Mouse (Mus musculus) liver, postnatal 0 days (tissue): ENCODE data around the gene Bcl2l13. TPM values are rescaled to one million over a fixed set of nuclear protein-coding genes. Genes with fewer than 3 reads are reported as not detected.
"Not testable (repeated sequence)": the region's sequence is repeated elsewhere in the genome, so short reads cannot be mapped to it uniquely, and the experiment has no call there.

ENCODE experiments used
- ATAC-seq: fragments of 200-750 bp; cut with Nextera tagmentation; 2 replicates; pipeline ENCODE4 v1.8.0; 2017; ENCODE audit warnings: mild to moderate bottlenecking, moderate library complexity
- DNase-seq: peaks from one replicate; pipeline ENCODE4 v3.0.0-alpha.2; 2016
- H3K27ac ChIP-seq: fragments of 300-500 bp; sonication (generic); 2 replicates; pipeline ENCODE4 v1.5.1; 2014; ENCODE audit warnings: antibody characterized with exemption, moderate library complexity, mild to moderate bottlenecking, low read depth
- H3K27me3 ChIP-seq: fragments of 300-500 bp; sonication (generic); 2 replicates; pipeline ENCODE4 v1.6.1; 2014; ENCODE audit warnings: low read length, control low read depth, mixed read lengths; ENCODE audit not compliant: insufficient read depth
- H3K36me3 ChIP-seq: fragments of 300-500 bp; sonication (generic); replicated peaks from 2 replicates; pipeline ENCODE4 v1.6.1; 2014; ENCODE audit warnings: mild to moderate bottlenecking, control low read depth, low read length, moderate library complexity, mixed read lengths; ENCODE audit not compliant: insufficient read depth
- H3K4me1 ChIP-seq: fragments of 300-500 bp; sonication (generic); 2 replicates; pipeline ENCODE4 v1.6.1; 2014; ENCODE audit warnings: antibody characterized with exemption, mild to moderate bottlenecking, control low read depth; ENCODE audit not compliant: insufficient read depth
- H3K4me2 ChIP-seq: fragments of 300-500 bp; sonication (generic); 2 replicates; pipeline ENCODE4 v1.6.1; 2014; ENCODE audit warnings: low read depth, mild to moderate bottlenecking, low read length, moderate library complexity, mixed read lengths
- H3K4me3 ChIP-seq: fragments of 300-500 bp; sonication (generic); 2 replicates; pipeline ENCODE4 v1.5.1; 2014; ENCODE audit warnings: low read depth, low read length
- H3K9ac ChIP-seq: fragments of 300-500 bp; sonication (generic); replicated peaks from 2 replicates; pipeline ENCODE4 v1.6.1; 2014; ENCODE audit warnings: mild to moderate bottlenecking, moderate library complexity
- H3K9me3 ChIP-seq: fragments of 300-500 bp; sonication (generic); 2 replicates; pipeline ENCODE4 v1.6.1; 2016; ENCODE audit warnings: mild to moderate bottlenecking, control low read depth, low read length, mixed read lengths
- CTCF ChIP-seq: sonication (generic); IDR thresholded peaks from 2 replicates; pipeline ENCODE4 v1.5.1; 2016; ENCODE audit warnings: antibody characterized with exemption, low read depth
- EP300 ChIP-seq: IDR thresholded peaks from 2 replicates; pipeline ENCODE4 v1.6.1; 2016; ENCODE audit warnings: antibody characterized with exemption, low read depth, mild to moderate bottlenecking
- WGBS: fragments of 180-500 bp; shearing (Covaris S2); extraction: QIAGEN DNeasy Blood & Tissue Kit; methylation state at CpG from one replicate; pipeline ENCODE4 v1.1.7; 2014; ENCODE audit not compliant: insufficient replicate concordance; 5-methylcytosine and 5-hydroxymethylcytosine counted together
- polyA plus RNA-seq: library from polyadenylated mRNA; unstranded; fragments of >200 nt; fragmentation: Nextera tagmentation; extraction: Ambion mirVana; gene quantifications from 2 replicates; pipeline ENCODE4 v1.2.1, GENCODE M21; 2015

The Bcl2l13 gene
- polyA plus RNA-seq, 1 experiment from 2014 or later, result 18.4 TPM

- no peak overlapping the region for H3K4me2 ChIP-seq
- peaks cover 79% of the 10 kb centered on the region for H3K36me3 ChIP-seq
- H3K27ac ChIP-seq, result peak overlapping the region; percentile 92
- ATAC-seq, result peak; percentile 58
- H3K9me3 ChIP-seq, result no peaks in the 10 kb centered on the region
- no peak for DNase-seq
- no peak for TF ChIP-seq CTCF
- no peak for TF ChIP-seq EP300
- no peak overlapping the region for H3K4me3 ChIP-seq
- no peaks in the 10 kb centered on the region for H3K4me1 ChIP-seq
- WGBS, result 60% methylated on average over 4 of the region's 4 CpGs
- H3K27me3 ChIP-seq, result no peaks in the 10 kb centered on the region
- no peak overlapping the region for H3K9ac ChIP-seq
Measured at GRCm38 (mm10) chr6:120807738-120808081, 28.3 kb upstream of the Bcl2l13 start.

DNA sequence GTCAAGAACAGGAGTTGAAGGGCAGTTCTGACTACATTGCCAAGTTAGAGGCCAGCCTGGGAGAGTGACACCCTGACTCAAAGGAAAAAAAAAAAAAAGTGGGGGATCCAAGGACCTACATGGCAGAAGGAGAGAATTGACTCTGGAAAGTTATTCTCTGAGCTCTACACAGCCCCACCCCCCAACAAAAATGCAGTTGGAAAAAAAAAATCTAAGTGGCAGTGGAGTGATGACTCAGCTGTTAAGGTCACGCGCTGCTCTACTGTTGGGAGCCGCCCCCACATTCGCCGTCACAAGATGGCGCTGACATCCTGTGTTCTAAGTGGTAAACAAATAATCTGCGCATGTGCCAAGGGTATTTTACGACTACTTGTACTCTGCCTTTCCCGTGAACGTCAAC, 24.0 kb upstream of the Bcl2l13 start:
- H3K4me1 ChIP-seq, H3K27ac ChIP-seq, H3K4me3 ChIP-seq, DNase-seq, H3K9me3 ChIP-seq, H3K27me3 ChIP-seq, H3K4me2 ChIP-seq, H3K9ac ChIP-seq, ATAC-seq: not testable (repeated sequence)
- 90% methylated on average over 6 of the region's 10 CpGs for WGBS
- peaks cover 38% of the 10 kb centered on the region for H3K36me3 ChIP-seq

DNA sequence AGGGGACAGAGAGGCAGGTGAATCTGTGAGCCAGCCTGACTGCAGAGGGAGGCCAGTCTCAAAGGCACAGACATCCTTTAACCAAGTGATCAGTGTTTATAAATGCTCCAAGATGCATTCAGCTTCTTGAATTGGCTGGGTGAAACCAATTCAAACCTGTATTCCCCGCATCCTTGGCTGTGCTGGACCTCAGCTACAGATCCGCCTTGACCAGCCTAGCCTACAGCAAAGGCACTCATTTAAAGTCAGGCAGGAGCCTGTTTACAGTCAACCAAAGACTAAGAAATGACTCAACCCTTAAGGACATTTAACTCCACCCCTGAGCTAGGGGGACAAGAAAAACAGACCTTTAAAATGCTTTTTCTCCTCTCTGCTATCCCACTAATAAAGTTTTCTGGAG, 16.7 kb upstream of the Bcl2l13 start:
- Histone ChIP-seq H3K4me2 (peak overlapping the region; percentile 84), H3K9ac (peak overlapping the region; percentile 96; the same call in 1 of the 2 replicates), H3K27ac (peak overlapping the region; percentile 99; the same call in 1 of the 2 replicates), H3K36me3 (peaks cover 28% of the 10 kb centered on the region), H3K4me3 (peak overlapping the region; percentile 100), H3K27me3 (no peaks in the 10 kb centered on the region), H3K9me3 (no peaks in the 10 kb centered on the region), H3K4me1 (peaks cover 18% of the 10 kb centered on the region)
- DNase-seq (no peak), ATAC-seq (no peak)
- TF ChIP-seq CTCF (no peak), EP300 (no peak)
- WGBS, result 89% methylated on average over 2 of the region's 2 CpGs

GRCm38 (mm10) chr6:120820144-120820543, 15.9 kb upstream of the Bcl2l13 start:
- ATAC-seq (no peak), DNase-seq (peak; percentile 33)
- Histone ChIP-seq H3K4me3 (peak overlapping the region; percentile 100), H3K27me3 (no peaks in the 10 kb centered on the region), H3K9me3 (no peaks in the 10 kb centered on the region), H3K4me1 (peaks cover 18% of the 10 kb centered on the region), H3K27ac (peak overlapping the region; percentile 99), H3K36me3 (peaks cover 28% of the 10 kb centered on the region), H3K9ac (peak overlapping the region; percentile 96), H3K4me2 (peak overlapping the region; percentile 84)
- TF ChIP-seq CTCF (no peak), EP300 (no peak)
- 47% methylated on average over 5 of the region's 5 CpGs for WGBS

DNA sequence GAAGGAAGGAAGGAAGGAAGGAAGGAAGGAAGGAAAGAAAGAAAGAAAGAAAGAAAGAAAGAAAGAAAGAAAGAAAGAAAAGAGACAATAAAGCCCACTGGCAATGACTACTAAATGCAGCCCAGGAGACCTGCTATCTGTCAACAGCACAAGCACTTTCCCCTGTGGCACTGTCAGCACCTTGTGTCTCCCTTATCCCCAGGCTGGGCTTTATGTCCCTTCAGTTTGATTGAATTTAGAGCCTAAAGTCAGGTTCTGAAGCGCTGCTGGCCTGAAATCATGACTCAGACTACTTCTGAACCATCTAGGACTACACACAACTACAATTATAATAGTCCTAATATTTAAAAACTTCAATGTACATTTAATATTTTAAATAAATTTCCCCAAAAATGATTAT, 15.1 kb upstream of the Bcl2l13 start:
- no peak for ATAC-seq
- WGBS, result 78% methylated on average over 1 of the region's 1 CpGs
- peak overlapping the region; percentile 99 for H3K27ac ChIP-seq

DNA sequence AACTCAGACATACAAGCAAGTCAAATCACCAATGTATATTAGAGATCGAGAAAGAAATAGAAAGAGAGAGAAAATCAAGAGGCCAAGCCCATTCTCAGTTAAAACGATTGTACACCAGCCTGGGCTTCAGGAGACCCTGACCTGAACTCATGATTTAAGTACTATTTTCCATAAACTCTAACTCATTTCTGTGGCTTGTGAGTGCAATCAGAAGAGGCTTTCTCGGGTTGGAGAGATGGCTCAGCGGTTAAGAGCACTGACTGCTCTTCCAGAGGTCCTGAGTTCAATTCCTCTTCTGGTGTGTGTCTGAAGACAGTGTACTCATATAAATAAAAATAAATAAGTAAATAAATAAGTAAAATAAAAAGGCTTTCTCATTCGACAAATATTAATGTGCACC, 14.3 kb upstream of the Bcl2l13 start:
- TF ChIP-seq EP300 (no peak), CTCF (no peak)
- H3K9me3 ChIP-seq, result no peaks in the 10 kb centered on the region
- ATAC-seq, result no peak
- peaks cover 28% of the 10 kb centered on the region for H3K36me3 ChIP-seq
- H3K9ac ChIP-seq, result peak overlapping the region; percentile 96
- peak overlapping the region; percentile 99 for H3K27ac ChIP-seq
- peak overlapping the region; percentile 84 for H3K4me2 ChIP-seq
- H3K4me1 ChIP-seq, result peaks cover 18% of the 10 kb centered on the region
- H3K27me3 ChIP-seq, result no peaks in the 10 kb centered on the region
- WGBS, result 28% methylated on average over 5 of the region's 5 CpGs
- no peak for DNase-seq
- peak overlapping the region; percentile 100 for H3K4me3 ChIP-seq

More for the DNA sequence above, 15.1 kb upstream of the Bcl2l13 start:
- no peak for TF ChIP-seq CTCF
- TF ChIP-seq EP300, result no peak
- Histone ChIP-seq H3K4me1 (peaks cover 18% of the 10 kb centered on the region), H3K4me3 (peak overlapping the region; percentile 100), H3K9ac (peak overlapping the region; percentile 96), H3K4me2 (peak overlapping the region; percentile 84), H3K36me3 (peaks cover 28% of the 10 kb centered on the region), H3K27me3 (no peaks in the 10 kb centered on the region), H3K9me3 (no peaks in the 10 kb centered on the region)
- no peak for DNase-seq
